Mouse (Mus musculus): Measurements from ENCODE around the gene Napsa. TPM values are rescaled to one million over a fixed set of nuclear protein-coding genes. Genes with fewer than 3 reads are reported as not detected.
A peak's percentile ranks its signal among the peaks of the same experiment; 100 is the strongest.

Gene Napsa
- polyA plus RNA-seq, 1 experiment from 2014 or later: 832 TPM

- Histone ChIP-seq H3K4me1 (ENCODE audit: insufficient read depth, low read depth, low read length) (no peaks in the 10 kb centered on the region), H3K9ac (replicated peaks; ENCODE audit: low read depth) (0 out of 2 replicates have a peak overlapping the region, but pooled peaks have one; percentile 23), H3K4me2 (replicated peaks; ENCODE audit: low read depth, low read length) (peak overlapping the region; percentile 44), H3K36me3 (ENCODE audit: insufficient read depth, low read length) (peaks cover 9% of the 10 kb centered on the region; the same call in 1 of the 2 replicates), H3K27me3 (replicated peaks; ENCODE audit: insufficient read depth, low read length) (0 out of 2 replicates have a peak, but pooled peaks cover 12% of the 10 kb centered on the region), H3K9me3 (ENCODE audit: low read length) (no peaks in the 10 kb centered on the region), H3K4me3 (ENCODE audit: low read depth, low read length) (no peak overlapping the region), H3K27ac (ENCODE audit: low read length) (no peak overlapping the region)
- peak; percentile 47 for TF ChIP-seq CTCF (IDR thresholded peaks at IDR 0.05)
- no peak for TF ChIP-seq EP300 (IDR thresholded peaks at IDR 0.05)
- under 1% methylated on average over 18 of the region's 25 CpGs for WGBS
- peak; percentile 36 for DNase-seq (ENCODE audit: low spot score)
- ATAC-seq: peak; percentile 31
Observed at GRCm38 (mm10) chr7:44604139-44604606, 32.0 kb downstream of the Napsa start.

GRCm38 (mm10) chr7:44604619-44605018 is 32.4 kb downstream of the Napsa start:
- 0 out of 2 replicates have a peak, but pooled peaks cover 12% of the 10 kb centered on the region for H3K27me3 ChIP-seq (replicated peaks; ENCODE audit: insufficient read depth, low read length)
- no peak overlapping the region for H3K27ac ChIP-seq (ENCODE audit: low read length)
- TF ChIP-seq EP300 (IDR thresholded peaks at IDR 0.05) (no peak), CTCF (IDR thresholded peaks at IDR 0.05) (no peak)
- no peaks in the 10 kb centered on the region for H3K4me1 ChIP-seq (ENCODE audit: insufficient read depth, low read depth, low read length)
- WGBS: 7% methylated on average over 8 of the region's 8 CpGs
- ATAC-seq: peak; percentile 1; the same call in 1 of the 2 replicates
- H3K9me3 ChIP-seq (ENCODE audit: low read length): no peaks in the 10 kb centered on the region
- H3K9ac ChIP-seq (replicated peaks; ENCODE audit: low read depth): no peak overlapping the region
- peak overlapping the region; percentile 44 for H3K4me2 ChIP-seq (replicated peaks; ENCODE audit: low read depth, low read length)
- H3K4me3 ChIP-seq (ENCODE audit: low read depth, low read length): no peak overlapping the region
- no peak for DNase-seq (ENCODE audit: low spot score)
- peaks cover 9% of the 10 kb centered on the region; the same call in 1 of the 2 replicates for H3K36me3 ChIP-seq (ENCODE audit: insufficient read depth, low read length)

- DNase-seq (ENCODE audit: low spot score) (no peak), ATAC-seq (no peak)
- no peak overlapping the region for H3K9ac ChIP-seq (replicated peaks; ENCODE audit: low read depth)
- H3K4me2 ChIP-seq (replicated peaks; ENCODE audit: low read depth, low read length): no peak overlapping the region
- TF ChIP-seq CTCF (IDR thresholded peaks at IDR 0.05) (no peak), EP300 (IDR thresholded peaks at IDR 0.05) (no peak)
- no peak overlapping the region for H3K27ac ChIP-seq (ENCODE audit: low read length)
- WGBS: 51% methylated on average over 7 of the region's 7 CpGs
- no peaks in the 10 kb centered on the region for H3K4me1 ChIP-seq (ENCODE audit: insufficient read depth, low read depth, low read length)
- H3K9me3 ChIP-seq (ENCODE audit: low read length): no peaks in the 10 kb centered on the region
- H3K4me3 ChIP-seq (ENCODE audit: low read depth, low read length): no peak overlapping the region
- H3K36me3 ChIP-seq (ENCODE audit: insufficient read depth, low read length): peaks cover 9% of the 10 kb centered on the region; the same call in 1 of the 2 replicates
- 0 out of 2 replicates have a peak, but pooled peaks cover 12% of the 10 kb centered on the region for H3K27me3 ChIP-seq (replicated peaks; ENCODE audit: insufficient read depth, low read length)
Observed at GRCm38 (mm10) chr7:44605436-44605835, 33.3 kb downstream of the Napsa start.

- H3K4me3 ChIP-seq (ENCODE audit: low read depth, low read length): no peak overlapping the region
- H3K9ac ChIP-seq (replicated peaks; ENCODE audit: low read depth): no peak overlapping the region
- H3K4me2 ChIP-seq (replicated peaks; ENCODE audit: low read depth, low read length): no peak overlapping the region
- H3K27me3 ChIP-seq (replicated peaks; ENCODE audit: insufficient read depth, low read length): 0 out of 2 replicates have a peak, but pooled peaks cover 12% of the 10 kb centered on the region
- no peaks in the 10 kb centered on the region for H3K9me3 ChIP-seq (ENCODE audit: low read length)
- ATAC-seq (peak; percentile 76), DNase-seq (ENCODE audit: low spot score) (peak; percentile 86)
- 13% methylated on average over 28 of the region's 29 CpGs for WGBS
- H3K36me3 ChIP-seq (ENCODE audit: insufficient read depth, low read length): peaks cover 9% of the 10 kb centered on the region; the same call in 1 of the 2 replicates
- H3K27ac ChIP-seq (ENCODE audit: low read length): no peak overlapping the region
- no peaks in the 10 kb centered on the region for H3K4me1 ChIP-seq (ENCODE audit: insufficient read depth, low read depth, low read length)
- no peak for TF ChIP-seq CTCF (IDR thresholded peaks at IDR 0.05)
- TF ChIP-seq EP300 (IDR thresholded peaks at IDR 0.05): no peak
Observed at GRCm38 (mm10) chr7:44606171-44606901, 34.2 kb downstream of the Napsa start.

GRCm38 (mm10) chr7:44612192-44612591 is 40.0 kb downstream of the Napsa start:
- H3K27me3 ChIP-seq (replicated peaks; ENCODE audit: insufficient read depth, low read length): no peaks in the 10 kb centered on the region
- H3K9ac ChIP-seq (replicated peaks; ENCODE audit: low read depth): no peak overlapping the region
- DNase-seq (ENCODE audit: low spot score) (no peak), ATAC-seq (no peak)
- H3K4me2 ChIP-seq (replicated peaks; ENCODE audit: low read depth, low read length): no peak overlapping the region
- WGBS: 71% methylated on average over 7 of the region's 7 CpGs
- H3K27ac ChIP-seq (ENCODE audit: low read length): no peak overlapping the region
- no peak overlapping the region for H3K4me3 ChIP-seq (ENCODE audit: low read depth, low read length)
- H3K36me3 ChIP-seq (ENCODE audit: insufficient read depth, low read length): peaks cover 7% of the 10 kb centered on the region; the same call in 1 of the 2 replicates
- no peaks in the 10 kb centered on the region for H3K9me3 ChIP-seq (ENCODE audit: low read length)
- H3K4me1 ChIP-seq (ENCODE audit: insufficient read depth, low read depth, low read length): no peaks in the 10 kb centered on the region
- TF ChIP-seq EP300 (IDR thresholded peaks at IDR 0.05): no peak
- TF ChIP-seq CTCF (IDR thresholded peaks at IDR 0.05): no peak

- no peak overlapping the region for H3K9ac ChIP-seq (replicated peaks; ENCODE audit: low read depth)
- H3K9me3 ChIP-seq (ENCODE audit: low read length): no peaks in the 10 kb centered on the region
- no peaks in the 10 kb centered on the region for H3K4me1 ChIP-seq (ENCODE audit: insufficient read depth, low read depth, low read length)
- ATAC-seq: peak; percentile 56
- no peaks in the 10 kb centered on the region for H3K27me3 ChIP-seq (replicated peaks; ENCODE audit: insufficient read depth, low read length)
- H3K4me2 ChIP-seq (replicated peaks; ENCODE audit: low read depth, low read length): no peak overlapping the region
- 10% methylated on average over 20 of the region's 20 CpGs for WGBS
- H3K36me3 ChIP-seq (ENCODE audit: insufficient read depth, low read length): 0 out of 2 replicates have a peak, but pooled peaks cover 4% of the 10 kb centered on the region
- TF ChIP-seq EP300 (IDR thresholded peaks at IDR 0.05): no peak
- no peak for TF ChIP-seq CTCF (IDR thresholded peaks at IDR 0.05)
- no peak overlapping the region for H3K27ac ChIP-seq (ENCODE audit: low read length)
- no peak overlapping the region for H3K4me3 ChIP-seq (ENCODE audit: low read depth, low read length)
- DNase-seq (ENCODE audit: low spot score): peak; percentile 69
Observed at GRCm38 (mm10) chr7:44614041-44614688, 42.0 kb downstream of the Napsa start.

Data from lung, postnatal 0 days (tissue).